Mouse (Mus musculus) liver, adult 2 months (tissue): ENCODE measurements around the gene Terb2. TPM values are rescaled to one million over a fixed set of nuclear protein-coding genes. Genes with fewer than 3 reads are reported as not detected.
"Not testable (repeated sequence)": the region's sequence is repeated elsewhere in the genome, so short reads cannot be mapped to it uniquely, and the experiment has no call there.

Source experiments
- DNase-seq: peaks from one replicate; pipeline ENCODE4 v3.0.0-alpha.2; 2011; ENCODE audit warnings: low read depth, low spot score; ENCODE audit errors: extremely low read depth
- H3K27ac ChIP-seq: fragments of 200-500 bp; replicated peaks from 2 replicates; pipeline ENCODE4 v1.5.1; 2012; ENCODE audit warnings: low read depth, mild to moderate bottlenecking, control low read depth, inconsistent platforms, low read length; ENCODE audit not compliant: insufficient read depth
- H3K27me3 ChIP-seq: fragments of 200-500 bp; 2 replicates; pipeline ENCODE4 v1.6.1; 2012; ENCODE audit warnings: mild to moderate bottlenecking, moderate library complexity, low read length, inconsistent platforms; ENCODE audit not compliant: control insufficient read depth, insufficient read depth
- H3K36me3 ChIP-seq: fragments of 200-500 bp; 2 replicates; pipeline ENCODE4 v1.6.1; 2012; ENCODE audit warnings: low read length, inconsistent platforms; ENCODE audit not compliant: control insufficient read depth, insufficient read depth
- H3K4me1 ChIP-seq: fragments of 200-500 bp; 2 replicates; pipeline ENCODE4 v1.6.1; 2011; ENCODE audit warnings: low read length; ENCODE audit not compliant: control insufficient read depth, insufficient read depth
- H3K4me3 ChIP-seq: fragments of 200-500 bp; 2 replicates; pipeline ENCODE4 v1.5.1; 2011; ENCODE audit warnings: low read depth, mild to moderate bottlenecking, control low read depth, low read length, moderate library complexity; ENCODE audit not compliant: insufficient read depth
- H3K79me2 ChIP-seq: fragments of 200-500 bp; 2 replicates; pipeline ENCODE4 v1.6.1; 2012; ENCODE audit warnings: inconsistent platforms, mild to moderate bottlenecking, low read length, moderate library complexity; ENCODE audit not compliant: control insufficient read depth, insufficient read depth
- H3K9ac ChIP-seq: fragments of 200-500 bp; 2 replicates; pipeline ENCODE4 v1.6.1; 2012; ENCODE audit warnings: low read depth, mild to moderate bottlenecking, control low read depth, inconsistent platforms, low read length
- CTCF ChIP-seq: fragments of 200-500 bp; IDR thresholded peaks from 2 replicates; pipeline ENCODE4 v1.5.1; 2011; ENCODE audit warnings: low read depth, low read length, control low read depth
- POLR2A ChIP-seq: fragments of 200-500 bp; IDR thresholded peaks from 2 replicates; pipeline ENCODE4 v1.6.1; 2011; ENCODE audit warnings: low read length, control low read depth; ENCODE audit not compliant: insufficient read depth; ENCODE audit errors: extremely low read depth
- WGBS: fragments of 180-500 bp; shearing (Covaris S2); methylation state at CpG from one replicate; pipeline ENCODE4 v1.1.7; 2018; 5-methylcytosine and 5-hydroxymethylcytosine counted together
- polyA plus RNA-seq: library from polyadenylated mRNA; depleted of rRNA; stranded (reverse); fragments of >200 nt; gene quantifications from 2 replicates; pipeline ENCODE4 v1.2.3, GENCODE M21; 2012
- total RNA-seq: library from RNA; depleted of rRNA; stranded (reverse); fragments of >200 nt; gene quantifications from 2 replicates; pipeline ENCODE4 v1.2.3, GENCODE M21; 2014

Terb2 gene
- total and polyA plus RNA-seq, 2 experiments: not detected

GRCm38 (mm10) chr2:122210534-122211228 lies 24.6 kb downstream of the Terb2 start:
- peaks cover 3% of the 10 kb centered on the region for H3K4me1 ChIP-seq
- H3K9ac ChIP-seq: no peak overlapping the region
- TF ChIP-seq POLR2A: no peak
- no peak for TF ChIP-seq CTCF
- WGBS: 90% methylated on average over 3 of the region's 3 CpGs
- no peaks in the 10 kb centered on the region for H3K27me3 ChIP-seq
- no peak overlapping the region for H3K4me3 ChIP-seq
- H3K79me2 ChIP-seq: no peaks in the 10 kb centered on the region
- no peak overlapping the region for H3K27ac ChIP-seq
- H3K36me3 ChIP-seq: no peaks in the 10 kb centered on the region
- DNase-seq: no peak

GRCm38 (mm10) chr2:122217075-122217474 lies 31.0 kb downstream of the Terb2 start:
- DNase-seq, H3K4me1 ChIP-seq, H3K27me3 ChIP-seq, H3K79me2 ChIP-seq, H3K4me3 ChIP-seq, H3K36me3 ChIP-seq, H3K9ac ChIP-seq, H3K27ac ChIP-seq: not testable (repeated sequence)
- WGBS: 93% methylated on average over 4 of the region's 4 CpGs

GRCm38 (mm10) chr2:122218234-122218633 lies 32.2 kb downstream of the Terb2 start:
- H3K27me3 ChIP-seq: no peaks in the 10 kb centered on the region
- DNase-seq: no peak
- H3K9ac ChIP-seq: no peak overlapping the region
- H3K27ac ChIP-seq: no peak overlapping the region
- 84% methylated on average over 2 of the region's 2 CpGs for WGBS
- TF ChIP-seq POLR2A (no peak), CTCF (no peak)
- no peaks in the 10 kb centered on the region for H3K4me1 ChIP-seq
- no peak overlapping the region for H3K4me3 ChIP-seq
- no peaks in the 10 kb centered on the region for H3K79me2 ChIP-seq
- no peaks in the 10 kb centered on the region for H3K36me3 ChIP-seq

GRCm38 (mm10) chr2:122221378-122221777 lies 35.3 kb downstream of the Terb2 start:
- TF ChIP-seq CTCF (no peak), POLR2A (no peak)
- Histone ChIP-seq H3K79me2 (no peaks in the 10 kb centered on the region), H3K27ac (no peak overlapping the region), H3K9ac (no peak overlapping the region), H3K36me3 (no peaks in the 10 kb centered on the region), H3K4me1 (no peaks in the 10 kb centered on the region), H3K27me3 (no peaks in the 10 kb centered on the region), H3K4me3 (no peak overlapping the region)
- DNase-seq: no peak
- WGBS: 50% methylated on average over 4 of the region's 4 CpGs

GRCm38 (mm10) chr2:122221798-122222197 lies 35.7 kb downstream of the Terb2 start:
- Histone ChIP-seq H3K4me3 (no peak overlapping the region), H3K27ac (no peak overlapping the region), H3K36me3 (no peaks in the 10 kb centered on the region), H3K27me3 (no peaks in the 10 kb centered on the region), H3K4me1 (no peaks in the 10 kb centered on the region), H3K9ac (no peak overlapping the region), H3K79me2 (no peaks in the 10 kb centered on the region)
- 71% methylated on average over 5 of the region's 5 CpGs for WGBS
- DNase-seq: no peak
- TF ChIP-seq CTCF: no peak
- TF ChIP-seq POLR2A: no peak

GRCm38 (mm10) chr2:122222272-122222671 lies 36.2 kb downstream of the Terb2 start:
- no peaks in the 10 kb centered on the region for H3K4me1 ChIP-seq

More at GRCm38 (mm10) chr2:122222272-122222671, 36.2 kb downstream of the Terb2 start:
- no peaks in the 10 kb centered on the region for H3K79me2 ChIP-seq
- H3K27ac ChIP-seq: no peak overlapping the region
- no peaks in the 10 kb centered on the region for H3K27me3 ChIP-seq
- TF ChIP-seq POLR2A (no peak), CTCF (no peak)
- H3K36me3 ChIP-seq: no peaks in the 10 kb centered on the region
- no peak overlapping the region for H3K9ac ChIP-seq
- WGBS: 86% methylated on average over 5 of the region's 5 CpGs
- H3K4me3 ChIP-seq: no peak overlapping the region
- DNase-seq: no peak
